Mouse (Mus musculus): Measurements from ENCODE around the gene Oca2.

DNA sequence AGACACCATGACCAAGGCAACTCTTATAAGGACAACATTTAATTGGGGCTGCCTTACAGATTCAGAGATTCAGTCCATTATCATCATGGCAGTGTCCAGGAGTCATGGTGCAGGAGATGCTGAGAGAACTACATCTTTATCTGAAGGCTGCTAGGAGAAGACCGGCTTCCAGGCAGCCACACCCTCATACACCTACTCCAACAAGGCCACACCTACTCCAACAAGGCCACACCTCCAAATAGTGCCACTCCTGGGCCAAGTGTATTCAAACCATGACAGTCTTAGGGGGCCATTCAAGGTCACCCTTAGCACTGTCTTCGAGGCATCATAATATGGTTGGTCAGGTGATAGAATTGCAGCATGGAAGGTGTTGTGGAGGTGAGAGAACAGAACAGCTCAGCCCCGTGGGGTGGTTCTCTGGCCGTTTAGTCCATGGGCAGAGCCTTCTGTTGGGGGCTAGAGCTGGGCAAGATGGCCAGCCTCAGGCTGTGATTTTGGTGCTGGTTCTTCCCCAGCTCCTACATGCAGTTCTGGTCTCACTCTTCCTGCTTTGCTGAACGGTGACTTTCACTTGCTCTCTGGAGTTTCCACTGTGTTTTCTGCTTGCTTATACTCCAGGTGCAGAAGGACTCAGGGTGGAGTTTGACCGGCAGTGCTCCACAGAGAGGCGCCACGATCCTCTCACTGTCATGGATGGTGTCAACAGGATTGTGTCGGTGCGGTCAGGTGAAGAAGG is 37.9 kb upstream of the Oca2 start:
- no peak for TF ChIP-seq CTCF (IDR thresholded peaks at IDR 0.05; ENCODE audit: low read depth, low read length)
- no peak for TF ChIP-seq POLR2A (IDR thresholded peaks at IDR 0.05; ENCODE audit: borderline replicate concordance, low read depth, low read length)
